Mouse (Mus musculus) heart, postnatal 0 days (tissue): ENCODE measurements around the gene Lypd9.

ENCODE experiments used
- CTCF ChIP-seq: IDR thresholded peaks from 2 replicates; pipeline ENCODE4 v1.5.1; 2016; ENCODE audit warnings: antibody characterized with exemption, control low read depth, low read depth
- EP300 ChIP-seq: IDR thresholded peaks from 2 replicates; pipeline ENCODE4 v1.6.1; 2016; ENCODE audit warnings: antibody characterized with exemption, low read depth

- TF ChIP-seq CTCF, result no peak
- TF ChIP-seq EP300, result no peak
Observed at GRCm38 (mm10) chr11:58452759-58453158, at the start of gene Lypd9.
